20 mouse cellular contexts compared by ENCODE assay signal in genomic region chr2:130540266-130540665, GRCm38 (mm10). TPM values are rescaled to one million over a fixed set of nuclear protein-coding genes. Genes with fewer than 3 reads are reported as not detected.
DNase-seq lines count a peak whose midpoint lies in the region; ATAC-seq and TF ChIP-seq lines count a peak whose summit lies in the region.
"Had no signal": no experiment of that assay in that cellular context is flagged by ENCODE, and none has a peak within 500 bp of the region (broad histone marks: within the 10 kb centered on the region; RNA-seq: fewer than 3 reads in every experiment).

No protein-coding gene starts in this region.

- peak; percentile 12 to 23 for DNase-seq in B cell, adult 2 months
- peak; percentile 74 for DNase-seq in thymus, adult 2 months
- no peak for DNase-seq in Muller cell, postnatal 12 days (ENCODE audit: inconsistent ontology term)
- DNase-seq in embryonic facial prominence, embryonic 10.5 days (ENCODE audit: low spot score), result no peak
- DNase-seq in kidney, adult 8-10 months, result no peak
- no peak for DNase-seq in left cerebral cortex, adult 9 months (ENCODE audit: low spot score in 2 of 2)
- DNase-seq: adrenal gland, adult 8-10 months; cerebellum, adult 9-10 months; gastrocnemius, postnatal 25 days; kidney, postnatal 10 days had no signal

- 9% methylated on average over 9 of the region's 9 CpGs for WGBS in thymus, adult 2 months
- WGBS in embryonic facial prominence, embryonic 10.5 days, result 91% methylated on average over 9 of the region's 9 CpGs

- peaks cover 38% of the 10 kb centered on the region for H3K36me3 ChIP-seq in thymus, adult 2 months (ENCODE audit: control insufficient read depth, insufficient read depth, low read length)
- H3K36me3 ChIP-seq in embryonic facial prominence, embryonic 10.5 days (replicated peaks), result peaks cover 96% of the 10 kb centered on the region

- H3K4me1 ChIP-seq in thymus, adult 2 months (replicated peaks; ENCODE audit: control insufficient read depth, insufficient read depth, low read length), result peaks cover 39% of the 10 kb centered on the region
- H3K4me1 ChIP-seq in embryonic facial prominence, embryonic 10.5 days, result no peaks in the 10 kb centered on the region
- H3K4me1 ChIP-seq: heart, embryonic 10.5 days; lung, embryonic 15.5 days had no signal

- TF ChIP-seq CTCF in thymus, adult 2 months (IDR thresholded peaks at IDR 0.05; ENCODE audit: borderline replicate concordance, control insufficient read depth, extremely low read depth, insufficient read depth, low read length, poor library complexity), result no peak

- H3K4me3 ChIP-seq in thymus, adult 2 months (ENCODE audit: control insufficient read depth, insufficient read depth, low read length), result peak overlapping the region; percentile 38
- no peak overlapping the region for H3K4me3 ChIP-seq in embryonic facial prominence, embryonic 10.5 days
- H3K4me3 ChIP-seq: heart, embryonic 10.5 days; lung, embryonic 15.5 days had no signal

- no peaks in the 10 kb centered on the region for H3K9me3 ChIP-seq in embryonic facial prominence, embryonic 10.5 days
- H3K9me3 ChIP-seq: heart, embryonic 10.5 days; lung, embryonic 15.5 days had no signal

- no peak for TF ChIP-seq POLR2A in thymus, adult 2 months (IDR thresholded peaks at IDR 0.05; ENCODE audit: control insufficient read depth, extremely low read depth, insufficient read depth, low read length, poor library complexity)

- peak; percentile 13 for ATAC-seq in CD4-positive, CD25-positive, alpha-beta regulatory T cell, adult 4 months
- peak; percentile 55 for ATAC-seq in megakaryocyte, adult 5-6 weeks (ENCODE audit: poor library complexity, severe bottlenecking)
- ATAC-seq: forebrain, embryonic 16.5 days had no signal

- H3K27ac ChIP-seq in thymus, adult 2 months (ENCODE audit: control insufficient read depth, insufficient read depth, low read length), result peak overlapping the region; percentile 95
- no peak overlapping the region for H3K27ac ChIP-seq in embryonic facial prominence, embryonic 10.5 days (replicated peaks)
- H3K27ac ChIP-seq: heart, embryonic 10.5 days; lung, embryonic 15.5 days had no signal

- no peaks in the 10 kb centered on the region for H3K27me3 ChIP-seq in thymus, adult 2 months (ENCODE audit: control insufficient read depth, insufficient read depth, low read length)
- H3K27me3 ChIP-seq in embryonic facial prominence, embryonic 10.5 days (replicated peaks; ENCODE audit: low read depth, poor library complexity, severe bottlenecking), result no peaks in the 10 kb centered on the region
- H3K27me3 ChIP-seq: lung, embryonic 15.5 days had no signal

RNA-seq across cellular contexts. Expression of gene Mrps26, which starts 23.3 kb away (rescaled TPM):
- 10 to 100 TPM; 22.9 to 28.7 TPM for polyA plus RNA-seq in CD4-positive, CD25-positive, alpha-beta regulatory T cell, adult 4 months (2017; shearing (Covaris generic))
- total RNA-seq in megakaryocyte, adult 5-6 weeks (2015), result 39.5 and 42.2 TPM in 2 replicates
- total RNA-seq in megakaryocyte, adult 5-6 weeks (2017), result 34.3 and 35.4 TPM in 2 replicates
- 112 and 117 TPM in 2 replicates for polyA plus RNA-seq in thymus, adult 2 months (2012; rRNA removed)
- polyA plus RNA-seq in embryonic facial prominence, embryonic 10.5 days (2016; fragmentation: Nextera tagmentation; extraction: Ambion mirVana), result 83.7 and 86.4 TPM in 2 replicates

RNA-seq across cellular contexts. Expression of gene Oxt, which starts 35.7 kb away (rescaled TPM):
- not detected for polyA plus RNA-seq in CD4-positive, CD25-positive, alpha-beta regulatory T cell, adult 4 months (2017; shearing (Covaris generic))
- total RNA-seq in megakaryocyte, adult 5-6 weeks (2015), result not detected in 2 replicates
- not detected in 2 replicates for total RNA-seq in megakaryocyte, adult 5-6 weeks (2017)
- 2.3 and 3.9 TPM in 2 replicates for polyA plus RNA-seq in thymus, adult 2 months (2012; rRNA removed)
- not detected in 2 replicates for polyA plus RNA-seq in embryonic facial prominence, embryonic 10.5 days (2016; fragmentation: Nextera tagmentation; extraction: Ambion mirVana)
- total RNA-seq: adrenal gland, adult 8-10 months; gastrocnemius, postnatal 25 days; layer of hippocampus, postnatal 10 days had no signal
- polyA plus RNA-seq: heart, embryonic 10.5 days; hindbrain, embryonic 11.5 days; intestine, embryonic 14.5 days; liver, embryonic 11.5 days; lung, embryonic 15.5 days had no signal

RNA-seq across cellular contexts. Expression of gene Avp, which starts 42.1 kb away (rescaled TPM):
- polyA plus RNA-seq in CD4-positive, CD25-positive, alpha-beta regulatory T cell, adult 4 months (2017; shearing (Covaris generic)), result not detected
- total RNA-seq in megakaryocyte, adult 5-6 weeks (2015), result not detected in 2 replicates
- total RNA-seq in megakaryocyte, adult 5-6 weeks (2017), result not detected in 2 replicates
- polyA plus RNA-seq in thymus, adult 2 months (2012; rRNA removed), result 1.9 and 2.9 TPM in 2 replicates
- polyA plus RNA-seq in embryonic facial prominence, embryonic 10.5 days (2016; fragmentation: Nextera tagmentation; extraction: Ambion mirVana), result not detected in 2 replicates
- total RNA-seq: adrenal gland, adult 8-10 months; ES-E14; gastrocnemius, postnatal 25 days; layer of hippocampus, postnatal 10 days had no signal
- polyA plus RNA-seq: hindbrain, embryonic 11.5 days; intestine, embryonic 14.5 days; liver, embryonic 11.5 days; lung, embryonic 15.5 days had no signal

Comparison
In these comparisons a context has a peak if more than half of its experiments do, and no peak if none do; other contexts are left out.
1. DNase-seq: peak in B cell, adult 2 months (2 of 2) and thymus, adult 2 months (single experiment); none in Muller cell, postnatal 12 days (single experiment), embryonic facial prominence, embryonic 10.5 days (single experiment), kidney, adult 8-10 months (0 of 2) and left cerebral cortex, adult 9 months (0 of 2).